Mouse (Mus musculus) liver, adult 2 months (tissue): ENCODE data around the gene Zranb1.

ENCODE experiments used
- CTCF ChIP-seq: fragments of 200-500 bp; IDR thresholded peaks from 2 replicates; pipeline ENCODE4 v1.5.1; 2011; ENCODE audit warnings: low read depth, low read length, control low read depth
- POLR2A ChIP-seq: fragments of 200-500 bp; IDR thresholded peaks from 2 replicates; pipeline ENCODE4 v1.6.1; 2011; ENCODE audit warnings: low read length, control low read depth; ENCODE audit not compliant: insufficient read depth; ENCODE audit errors: extremely low read depth

- TF ChIP-seq CTCF (no peak), POLR2A (no peak)
These were observed 19.7 kb downstream of the Zranb1 start for GRCm38 (mm10) chr7:132950613-132951012.
